Mouse (Mus musculus): ENCODE results near the gene Ccdc24.
A peak's percentile ranks its signal among the peaks of the same experiment; 100 is the strongest.

Gene Ccdc24

DNA sequence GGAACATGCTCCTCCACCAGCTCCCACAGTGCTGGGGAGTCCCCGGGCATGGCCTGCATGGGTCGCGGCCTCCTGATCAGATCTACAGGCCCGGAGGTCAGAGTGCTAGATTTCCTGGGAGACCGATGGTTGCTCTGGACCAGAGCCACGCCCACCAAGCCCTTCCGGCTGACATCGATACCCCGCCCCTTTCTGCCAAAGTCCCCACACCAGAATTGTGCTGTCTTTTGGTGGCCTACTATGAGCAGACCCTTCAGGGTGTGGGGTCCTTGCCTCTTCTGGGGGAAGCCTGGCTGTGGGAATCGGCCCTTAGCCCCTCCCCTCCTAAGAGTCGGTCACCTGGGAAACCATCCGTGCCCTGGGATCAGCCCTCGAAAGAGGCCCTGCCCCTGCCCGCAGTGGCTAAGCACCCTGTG, at the start of gene Ccdc24:
Ccdc24 (minus strand) TSS at position 87 of the 416 bp plus-strand sequence.
- peak; percentile 40 for DNase-seq (ENCODE audit: extremely low spot score, low spot score)

DNA sequence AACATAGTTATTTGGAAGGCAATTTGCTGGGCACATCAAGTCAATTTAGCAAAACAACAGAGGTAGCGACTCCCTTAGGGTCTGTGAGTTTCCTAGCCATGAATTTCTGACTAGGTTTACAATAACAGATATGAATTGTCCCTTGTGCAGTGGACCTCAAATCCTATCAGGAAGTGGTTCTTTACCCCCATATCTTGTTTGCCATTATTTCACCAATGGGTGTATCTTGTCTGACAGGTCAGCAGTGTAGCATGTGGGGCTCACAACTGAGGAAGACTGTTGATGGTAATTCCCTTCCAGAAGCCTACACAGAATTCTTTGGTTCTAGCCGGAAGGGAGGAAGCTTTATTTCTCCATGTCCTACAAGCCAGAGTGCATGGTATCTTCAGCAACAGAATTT, 49.0 kb upstream of the Ccdc24 start:
- no peak for DNase-seq (ENCODE audit: extremely low spot score, low spot score)

DNA sequence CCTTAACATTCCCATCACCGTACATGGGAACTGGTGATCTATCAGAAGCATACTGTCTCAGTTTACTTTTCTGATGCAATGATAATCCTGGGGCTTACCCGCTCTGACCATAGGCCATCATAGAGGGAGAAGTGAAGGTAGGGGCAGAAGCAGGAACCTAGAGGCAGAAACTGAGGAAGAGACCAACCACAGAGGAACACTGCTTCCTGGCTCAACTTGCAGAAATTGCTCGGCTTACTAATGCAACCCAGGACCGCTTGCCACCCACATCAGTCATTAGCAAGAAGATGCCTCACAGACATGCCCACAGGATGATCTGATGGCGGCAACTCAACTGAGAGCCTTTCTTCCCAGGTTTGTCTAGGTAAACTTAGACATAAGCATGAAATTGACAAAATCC, 46.4 kb upstream of the Ccdc24 start:
- no peak for DNase-seq (ENCODE audit: extremely low spot score, low spot score)

GRCm38 (mm10) chr4:117918261-117918660, 45.9 kb upstream of the Ccdc24 start:
- DNase-seq (ENCODE audit: extremely low spot score, low spot score) = no peak

DNA sequence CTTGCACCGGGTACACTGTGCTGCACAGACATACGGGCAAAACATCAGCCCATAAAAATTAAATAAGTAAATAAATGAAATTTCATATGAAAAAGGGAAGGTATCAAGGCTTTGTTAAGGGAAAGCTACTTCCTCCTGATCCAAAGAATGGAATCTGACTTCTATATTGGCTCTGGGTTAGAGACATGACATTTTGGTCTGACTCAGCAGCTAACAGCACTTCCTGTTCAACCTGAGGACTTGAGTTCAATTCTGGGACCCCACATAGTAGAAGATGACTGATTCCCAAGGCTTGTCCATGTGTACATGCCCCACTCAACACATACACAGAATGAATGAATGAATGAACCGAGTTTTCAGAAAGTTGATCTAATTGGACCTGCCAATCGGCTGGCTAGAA, 45.5 kb upstream of the Ccdc24 start:
- no peak for DNase-seq (ENCODE audit: extremely low spot score, low spot score)

DNA sequence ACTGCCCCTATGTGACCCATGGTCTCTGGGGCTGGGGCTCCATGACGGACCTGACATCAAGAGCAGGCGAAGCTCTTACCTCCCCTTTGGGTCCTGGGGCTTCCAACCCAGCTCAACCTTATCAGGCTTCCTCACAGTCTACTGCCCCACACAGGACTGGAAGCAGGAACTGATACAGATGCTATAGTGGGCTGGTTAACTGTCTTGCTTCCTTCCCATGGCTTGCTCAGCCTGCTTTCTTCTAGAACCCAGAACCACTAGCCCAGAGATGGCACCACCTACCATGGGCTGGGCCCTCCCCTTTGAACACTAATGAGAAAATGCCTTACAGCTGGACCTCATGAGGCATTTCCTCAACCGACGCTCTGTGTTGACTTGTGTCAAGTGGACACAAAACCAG, 45.0 kb upstream of the Ccdc24 start:
- DNase-seq (ENCODE audit: extremely low spot score, low spot score) = no peak

DNA sequence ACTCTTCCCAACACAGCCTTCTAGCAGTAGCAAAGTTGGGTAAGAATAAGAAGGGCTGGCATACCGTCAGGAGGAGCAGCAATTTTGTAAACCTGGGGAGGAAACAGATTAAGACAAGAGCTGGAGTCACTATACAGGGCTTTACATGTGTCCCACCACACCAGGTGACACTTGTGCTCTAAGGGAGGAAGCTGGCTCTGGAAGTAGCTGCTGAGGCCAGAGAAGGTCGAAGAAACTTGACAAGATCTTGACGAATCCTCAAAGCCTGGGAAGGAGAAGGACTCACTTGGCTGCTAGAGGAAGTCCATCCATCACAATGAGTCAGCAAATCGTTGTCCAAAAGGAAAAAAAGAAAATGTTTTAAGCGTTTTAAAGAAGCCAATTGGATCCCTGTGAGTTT, 44.0 kb upstream of the Ccdc24 start:
- DNase-seq (ENCODE audit: extremely low spot score, low spot score) = no peak

DNA sequence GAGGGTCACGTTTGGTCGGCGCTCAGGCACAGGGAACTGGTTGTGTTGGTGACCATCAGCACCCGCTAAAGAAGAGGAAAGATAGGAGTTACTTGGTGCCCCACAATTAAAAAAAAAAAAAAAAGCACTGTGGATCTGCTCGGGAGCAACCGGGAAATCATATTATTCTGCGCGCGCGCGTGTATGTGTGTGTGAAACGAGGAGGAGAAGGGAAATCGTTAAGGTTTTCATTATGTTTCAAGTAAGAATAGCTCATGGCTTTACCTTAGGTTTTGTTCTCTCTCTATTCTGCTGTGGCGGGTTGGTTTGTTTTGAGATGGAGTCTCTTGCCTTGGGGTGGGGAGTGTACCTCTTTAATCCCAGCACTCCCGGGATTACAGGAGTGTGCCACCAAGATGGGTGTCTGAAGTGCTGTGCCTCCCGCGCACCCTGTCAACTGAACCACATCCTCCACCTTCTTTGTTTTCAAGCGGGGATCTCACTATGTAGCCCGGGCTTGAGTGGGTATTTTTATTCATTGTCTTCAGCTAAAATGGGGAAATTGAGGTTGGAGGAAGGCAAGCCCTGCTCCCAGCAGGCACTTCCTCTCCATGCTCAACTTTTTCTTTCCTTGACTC, 43.2 kb upstream of the Ccdc24 start:
- peak; percentile 31 for DNase-seq (ENCODE audit: extremely low spot score, low spot score)

DNA sequence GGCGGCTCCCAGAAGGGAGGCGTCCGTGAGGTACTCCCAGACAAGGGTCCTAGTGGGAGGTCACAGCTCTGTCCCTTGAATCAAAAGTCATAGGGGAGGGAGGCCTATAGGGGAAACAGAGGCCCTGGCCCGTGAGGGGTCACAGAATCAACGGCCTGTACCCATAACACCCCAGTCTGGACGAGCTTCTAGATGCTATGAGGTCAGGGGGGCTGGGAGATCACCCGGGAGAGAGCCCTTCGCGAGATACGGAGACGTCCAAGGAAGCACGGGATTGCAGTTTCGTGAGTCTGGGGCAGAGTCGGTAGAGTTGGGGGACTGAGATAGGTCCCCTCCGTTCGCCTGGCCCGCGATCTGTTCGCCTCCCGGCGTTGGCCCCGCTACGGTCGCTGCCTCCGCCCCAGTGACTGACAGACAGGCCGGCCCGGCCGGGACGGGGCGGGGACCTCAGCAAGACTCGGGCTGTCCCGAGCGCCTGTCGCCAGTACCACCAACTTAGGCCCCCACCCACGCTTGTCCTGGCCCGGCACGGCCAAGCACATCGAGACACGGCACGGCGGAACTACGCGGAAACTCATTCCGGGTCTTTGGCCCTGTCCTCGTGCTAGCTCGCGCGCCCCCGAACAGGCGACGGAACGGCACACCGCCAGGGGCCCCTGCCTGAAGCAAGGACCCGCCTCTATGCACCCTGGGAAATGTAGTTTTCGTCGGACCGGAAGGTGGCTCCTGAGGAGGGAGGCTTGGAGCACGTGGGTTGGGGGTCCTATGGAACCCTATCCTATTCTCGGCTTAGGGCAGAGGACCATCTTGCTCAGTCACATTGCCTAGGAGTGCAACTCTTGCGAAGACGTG, 42.5 kb upstream of the Ccdc24 start, which contains the start of gene Ipo13:
Ipo13 (minus strand) TSS at position 409 of the 852 bp plus-strand sequence.
- peak; percentile 98 for DNase-seq (ENCODE audit: extremely low spot score, low spot score)

GRCm38 (mm10) chr4:117914031-117914430, 41.7 kb upstream of the Ccdc24 start:
- no peak for DNase-seq (ENCODE audit: extremely low spot score, low spot score)

DNA sequence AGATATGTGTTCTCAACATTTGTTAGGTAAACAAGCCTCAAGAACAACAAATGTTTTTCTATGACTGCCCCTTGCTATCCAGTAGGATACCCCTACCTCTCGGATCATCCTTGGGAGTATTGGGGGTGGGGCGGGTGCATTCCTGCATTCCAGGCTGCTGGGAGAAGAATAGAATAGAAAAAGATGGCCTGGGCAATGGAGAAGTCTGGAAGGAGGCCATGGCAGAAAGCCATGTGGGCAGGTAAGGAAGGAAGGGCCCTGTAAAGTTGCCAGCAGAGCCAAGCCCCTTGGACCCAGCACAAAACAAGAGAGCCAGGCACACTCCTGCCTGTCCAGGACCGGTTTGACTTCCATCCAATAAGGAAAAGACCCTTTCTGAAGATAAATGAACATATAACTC, 41.1 kb upstream of the Ccdc24 start:
- no peak for DNase-seq (ENCODE audit: extremely low spot score, low spot score)

- DNase-seq (ENCODE audit: extremely low spot score, low spot score) = no peak
These were observed 40.4 kb upstream of the Ccdc24 start for GRCm38 (mm10) chr4:117912685-117913273.

- DNase-seq (ENCODE audit: extremely low spot score, low spot score) = no peak
These were observed 39.8 kb upstream of the Ccdc24 start for GRCm38 (mm10) chr4:117912131-117912561.

DNA sequence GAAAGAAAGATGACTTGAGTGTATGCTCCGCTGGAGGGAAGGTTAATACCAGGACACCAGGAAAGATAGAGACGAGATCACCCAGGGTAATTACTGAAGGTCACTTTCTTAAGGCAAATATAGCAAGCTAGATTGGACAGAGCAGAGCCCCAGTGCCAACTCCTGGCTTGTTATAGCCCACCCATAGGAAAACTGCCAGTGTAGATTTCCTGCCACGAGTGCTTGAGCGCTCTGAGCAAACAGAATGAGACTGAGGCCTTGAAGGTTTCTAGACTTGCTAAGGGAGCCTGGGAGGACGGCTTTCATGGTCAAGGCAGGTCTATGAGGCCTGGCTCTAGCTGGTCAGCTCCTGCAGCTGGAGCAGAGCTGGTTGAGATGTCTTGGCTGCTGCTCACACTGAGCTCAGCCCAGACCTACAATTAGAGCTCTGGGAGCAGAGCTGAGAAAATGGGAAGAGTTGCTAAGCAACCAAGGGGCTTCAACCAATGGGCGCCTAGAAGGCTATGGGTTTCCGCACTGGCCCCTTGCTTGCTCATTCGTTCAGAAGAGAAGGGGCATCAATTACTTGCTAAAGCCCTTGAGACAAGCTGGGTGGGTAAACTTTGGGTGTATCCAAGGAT, 36.6 kb upstream of the Ccdc24 start:
- no peak for DNase-seq (ENCODE audit: extremely low spot score, low spot score)

- no peak for DNase-seq (ENCODE audit: extremely low spot score, low spot score)
These were observed 33.8 kb upstream of the Ccdc24 start for GRCm38 (mm10) chr4:117906196-117906595.

DNA sequence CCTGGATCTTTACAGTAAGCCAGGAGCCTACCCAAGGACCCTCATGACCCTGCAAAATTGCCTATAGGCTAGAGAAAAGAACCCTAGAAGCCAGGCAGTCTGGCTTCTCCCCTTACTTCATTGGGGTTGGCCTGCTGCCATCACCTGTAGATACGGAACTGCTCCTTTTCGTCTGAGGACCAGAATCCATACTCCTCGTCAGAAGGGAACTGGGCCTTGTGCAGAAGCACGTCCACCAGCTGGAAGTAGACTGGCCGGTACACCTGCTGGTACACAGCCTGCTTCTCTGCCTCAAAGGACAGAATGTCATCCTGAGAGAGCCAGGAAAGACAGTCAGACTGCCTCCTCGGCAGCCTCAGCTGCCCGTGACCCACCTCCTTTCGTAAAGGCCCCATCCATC, 32.4 kb upstream of the Ccdc24 start:
- DNase-seq (ENCODE audit: extremely low spot score, low spot score) = no peak

- DNase-seq (ENCODE audit: extremely low spot score, low spot score) = no peak
These were observed 31.7 kb upstream of the Ccdc24 start for GRCm38 (mm10) chr4:117904094-117904493.

DNA sequence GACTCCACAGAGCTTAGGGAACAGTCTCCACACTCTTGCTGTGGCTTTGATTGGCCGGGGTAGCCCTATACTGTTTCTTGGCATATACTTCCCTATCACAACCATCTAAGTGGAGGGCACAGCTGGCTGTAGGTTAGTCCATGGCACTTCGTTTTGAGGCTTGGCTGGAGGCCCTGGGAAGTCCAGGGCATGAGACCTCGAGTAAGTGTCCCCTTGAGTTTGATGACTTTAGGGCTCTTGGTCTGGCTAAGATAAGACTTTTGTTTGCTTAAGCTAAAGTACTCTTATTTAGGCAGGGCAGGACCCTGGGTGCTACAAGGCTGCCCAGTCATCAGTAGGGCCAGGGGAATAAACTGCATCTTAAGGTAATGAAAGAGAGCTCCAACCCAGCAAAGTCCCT, 25.8 kb upstream of the Ccdc24 start:
- DNase-seq (ENCODE audit: extremely low spot score, low spot score) = no peak

DNA sequence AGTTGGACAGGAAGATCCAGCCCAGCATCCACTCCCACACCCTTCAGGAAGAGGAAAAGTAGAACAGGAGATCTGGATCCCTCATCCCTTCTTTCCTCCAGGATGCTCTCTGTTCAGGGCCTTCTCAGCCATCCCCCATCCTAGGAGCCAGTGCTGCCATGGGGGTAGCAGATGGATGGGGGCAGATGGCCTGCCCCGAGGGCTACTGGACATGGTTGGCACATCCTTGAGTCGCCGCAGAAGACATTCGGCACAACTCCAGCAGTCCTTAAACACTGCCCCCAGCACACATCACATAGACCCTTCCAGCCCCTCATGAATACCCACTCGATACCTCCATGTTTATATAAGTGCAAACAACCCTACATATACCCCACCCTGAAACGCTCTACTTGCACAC, 23.7 kb upstream of the Ccdc24 start:
- DNase-seq (ENCODE audit: extremely low spot score, low spot score) = no peak

DNA sequence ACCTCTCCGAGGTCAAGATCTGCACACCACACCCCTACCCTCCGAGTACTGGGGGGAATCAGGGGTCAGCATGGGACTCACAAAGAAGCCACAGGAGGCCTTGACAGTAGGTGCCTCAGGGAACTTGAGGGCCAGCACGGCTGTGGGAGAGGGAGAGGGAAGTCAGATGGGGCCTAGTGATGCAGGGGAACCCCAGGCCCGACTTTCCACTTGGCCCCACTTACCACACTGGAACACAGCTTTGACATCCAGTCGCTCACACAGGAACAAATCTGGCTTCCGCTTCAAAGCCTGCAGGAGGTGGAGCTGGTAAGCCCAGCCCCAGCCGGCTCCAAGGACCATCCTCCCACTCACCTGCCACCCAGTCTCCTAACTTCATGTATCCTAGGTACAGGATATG, 23.0 kb upstream of the Ccdc24 start:
- DNase-seq (ENCODE audit: extremely low spot score, low spot score) = no peak

DNA sequence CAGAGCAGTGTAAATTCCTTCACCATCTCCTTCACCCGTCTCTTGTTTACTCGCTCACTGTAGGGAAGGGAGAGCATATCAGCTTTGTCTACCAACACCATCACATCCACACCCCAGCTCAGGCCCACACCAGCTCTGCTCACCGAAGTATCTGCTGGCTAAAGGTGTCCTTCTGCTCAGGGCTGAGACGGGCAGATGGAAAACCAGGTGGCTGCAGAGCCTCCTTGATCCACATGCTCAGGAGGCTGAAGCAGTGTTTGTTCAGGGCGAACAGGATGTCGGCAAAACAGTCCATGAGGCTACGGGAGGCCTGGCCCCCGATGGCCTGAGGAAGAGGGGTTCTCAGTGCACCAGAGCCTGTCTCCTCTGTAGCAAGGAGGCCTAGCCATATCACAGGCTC, 22.2 kb upstream of the Ccdc24 start:
- no peak for DNase-seq (ENCODE audit: extremely low spot score, low spot score)

DNA sequence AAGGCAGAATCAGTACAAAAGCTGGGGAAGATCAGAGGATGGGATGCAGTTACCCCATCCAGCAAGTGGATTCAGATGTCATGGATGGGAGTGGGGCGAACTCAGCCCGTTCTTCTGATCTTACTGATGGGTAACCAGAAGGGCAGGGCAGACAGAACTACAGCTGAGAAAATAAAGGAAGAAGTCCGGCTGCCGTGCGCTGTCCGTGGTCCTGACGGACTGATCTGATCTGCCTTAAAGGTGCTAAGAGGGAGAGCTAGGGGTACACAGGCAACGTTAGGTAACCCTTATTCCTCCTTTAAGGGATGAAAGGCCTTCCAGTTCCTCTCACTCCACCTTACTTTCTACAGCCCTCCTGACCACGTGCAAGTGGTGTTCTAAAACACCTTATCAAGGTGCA, 21.0 kb upstream of the Ccdc24 start:
- peak; percentile 68 for DNase-seq (ENCODE audit: extremely low spot score, low spot score)

All from neural tube, embryonic 10.5 days (tissue).